Comparison of ENCODE assay signal across 9 mouse cellular contexts in genomic region chr11:59977831-59978230, GRCm38 (mm10).
"Had no signal": no experiment of that assay in that cellular context is flagged by ENCODE, and none has a peak within 500 bp of the region (broad histone marks: within the 10 kb centered on the region; RNA-seq: fewer than 3 reads in every experiment).

No protein-coding gene starts in this region.

- H3K9ac ChIP-seq: liver, embryonic 14.5 days; midbrain, embryonic 13.5 days; neural tube, embryonic 12.5 days had no signal

- H3K9me3 ChIP-seq: limb, embryonic 13.5 days; midbrain, embryonic 13.5 days; neural tube, embryonic 12.5 days had no signal

- DNase-seq: layer of hippocampus, postnatal 36 days; left cerebral cortex, postnatal 4 days; lung, adult 18-20 months had no signal

- H3K27ac ChIP-seq: hindbrain, postnatal 0 days; limb, embryonic 13.5 days; liver, embryonic 14.5 days; midbrain, embryonic 13.5 days; neural tube, embryonic 12.5 days; stomach, postnatal 0 days had no signal

- H3K36me3 ChIP-seq: limb, embryonic 13.5 days; midbrain, embryonic 13.5 days; neural tube, embryonic 12.5 days had no signal

- ATAC-seq: hindbrain, postnatal 0 days; midbrain, embryonic 13.5 days had no signal

- H3K4me3 ChIP-seq: limb, embryonic 13.5 days; midbrain, embryonic 13.5 days; neural tube, embryonic 12.5 days had no signal

- H3K4me2 ChIP-seq: limb, embryonic 13.5 days; midbrain, embryonic 13.5 days; neural tube, embryonic 12.5 days had no signal

- H3K27me3 ChIP-seq: limb, embryonic 13.5 days had no signal

- H3K4me1 ChIP-seq: neural tube, embryonic 12.5 days had no signal
